Mouse (Mus musculus): ENCODE data around the gene Scrg1.

DNA sequence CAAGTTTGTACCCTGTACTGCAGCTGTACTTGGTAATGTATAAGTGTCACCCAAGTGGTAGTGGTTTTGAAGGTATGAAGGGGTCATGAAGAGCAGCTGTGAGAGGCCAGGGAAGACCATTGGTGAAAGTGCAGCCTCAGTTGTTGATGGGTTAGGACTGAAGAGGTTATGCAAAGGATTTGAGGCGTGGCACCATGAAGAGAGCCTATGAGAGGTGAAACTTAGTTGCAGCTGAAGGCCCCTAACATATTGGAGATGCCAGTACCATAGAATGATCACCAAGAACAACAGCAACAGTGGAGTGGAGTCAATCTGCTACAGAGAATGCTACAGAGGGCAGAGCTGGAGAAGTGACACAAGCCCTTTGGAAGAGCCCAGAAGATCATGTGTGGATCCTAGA, 33.6 kb downstream of the Scrg1 start:
- TF ChIP-seq TAL1 (IDR thresholded peaks at IDR 0.05; ENCODE audit: low read length) (no peak), GATA1 (IDR thresholded peaks at IDR 0.05; ENCODE audit: low read length) (no peak)

Data from erythroblast, embryonic 14.5 days (primary cell).